Mouse (Mus musculus) megakaryocyte progenitor cell, adult 5-6 weeks (primary cell): Measurements from ENCODE around the gene Rab31. TPM values are rescaled to one million over a fixed set of nuclear protein-coding genes. Genes with fewer than 3 reads are reported as not detected.
A peak's percentile ranks its signal among the peaks of the same experiment; 100 is the strongest.

Experiments used
- ATAC-seq: replicated peaks from 2 replicates; pipeline ENCODE4 v1.8.0; 2016; ENCODE audit warnings: mild to moderate bottlenecking, moderate TSS enrichment, inconsistent platforms; ENCODE audit not compliant: poor library complexity
- total RNA-seq, 2 experiments: library from RNA; stranded (forward) in 1 of 2; stranded (reverse) in 1 of 2; fragments of 157-497, 149-512 nt in 1 of 2; fragments of 200-1000 nt in 1 of 2; gene quantifications; 2 replicates each; pipeline versions ENCODE4 v1.2.3 to v1.2.4; 2015 to 2017

Gene Rab31
- total RNA-seq, 2 experiments from 2014 or later, result 44.3 to 75.1 TPM

GRCm38 (mm10) chr17:65710576-65710975 is 62.0 kb downstream of the Rab31 start:
- ATAC-seq, result no peak

DNA sequence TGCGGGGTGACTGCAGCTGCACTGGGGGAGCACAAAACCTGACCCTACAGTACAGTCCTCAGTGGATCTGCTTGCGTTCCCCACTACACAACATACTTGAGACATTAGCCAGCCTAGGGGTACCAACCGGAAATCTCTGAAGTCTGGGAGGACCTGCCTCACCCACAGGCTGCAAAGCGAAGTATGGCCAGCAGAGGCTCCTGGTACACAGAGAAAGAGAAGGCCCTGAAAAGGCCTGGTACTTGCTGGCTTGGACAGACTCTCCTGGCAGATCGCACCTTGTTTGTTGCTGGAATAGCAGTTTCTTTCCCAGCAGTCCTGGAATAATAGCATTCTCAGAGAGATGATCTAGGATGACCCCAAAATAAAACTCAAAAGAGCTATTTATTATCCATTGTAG is 66.3 kb downstream of the Rab31 start:
- ATAC-seq, result peak; percentile 91

DNA sequence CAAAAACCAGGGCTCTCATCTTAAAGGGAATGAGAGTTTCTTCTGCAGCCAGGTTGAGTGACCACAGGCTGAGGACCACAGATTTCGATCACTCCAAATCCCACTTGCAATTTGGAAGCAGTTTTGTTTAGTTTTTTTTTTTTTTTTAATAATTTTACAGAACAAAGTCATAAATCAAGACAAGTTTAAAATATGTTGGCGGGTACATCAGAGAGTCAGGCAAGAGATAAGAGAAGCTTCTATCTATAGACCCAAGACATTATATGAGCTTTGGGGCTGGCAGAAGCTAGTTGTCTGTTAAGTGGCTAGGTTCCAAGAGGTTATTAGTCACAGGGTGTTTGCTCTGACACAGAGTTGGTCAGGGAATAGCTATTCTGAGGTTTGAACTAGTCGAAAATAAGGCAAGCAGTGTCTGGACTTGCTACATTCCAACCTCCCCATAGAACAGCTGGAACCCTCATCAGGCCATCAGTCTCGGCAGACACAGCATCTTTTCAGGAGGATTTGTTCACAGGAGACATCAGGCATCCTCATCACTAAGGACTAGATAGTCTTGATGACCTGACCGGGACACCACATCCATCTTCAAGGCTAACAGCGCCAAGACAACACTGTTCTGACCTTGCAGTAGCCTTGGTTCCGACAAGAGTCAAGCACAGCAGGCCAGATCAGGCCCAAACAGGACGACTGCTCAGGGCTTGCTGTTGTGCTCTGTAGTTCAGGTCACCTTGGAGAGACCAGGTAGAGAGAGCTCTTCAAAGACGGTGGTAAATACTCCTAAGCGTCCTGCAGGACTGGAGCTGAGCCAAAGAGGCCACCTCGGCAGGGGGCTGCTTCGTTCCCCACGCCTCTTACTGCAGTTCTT is 68.8 kb downstream of the Rab31 start:
- ATAC-seq, result no peak

DNA sequence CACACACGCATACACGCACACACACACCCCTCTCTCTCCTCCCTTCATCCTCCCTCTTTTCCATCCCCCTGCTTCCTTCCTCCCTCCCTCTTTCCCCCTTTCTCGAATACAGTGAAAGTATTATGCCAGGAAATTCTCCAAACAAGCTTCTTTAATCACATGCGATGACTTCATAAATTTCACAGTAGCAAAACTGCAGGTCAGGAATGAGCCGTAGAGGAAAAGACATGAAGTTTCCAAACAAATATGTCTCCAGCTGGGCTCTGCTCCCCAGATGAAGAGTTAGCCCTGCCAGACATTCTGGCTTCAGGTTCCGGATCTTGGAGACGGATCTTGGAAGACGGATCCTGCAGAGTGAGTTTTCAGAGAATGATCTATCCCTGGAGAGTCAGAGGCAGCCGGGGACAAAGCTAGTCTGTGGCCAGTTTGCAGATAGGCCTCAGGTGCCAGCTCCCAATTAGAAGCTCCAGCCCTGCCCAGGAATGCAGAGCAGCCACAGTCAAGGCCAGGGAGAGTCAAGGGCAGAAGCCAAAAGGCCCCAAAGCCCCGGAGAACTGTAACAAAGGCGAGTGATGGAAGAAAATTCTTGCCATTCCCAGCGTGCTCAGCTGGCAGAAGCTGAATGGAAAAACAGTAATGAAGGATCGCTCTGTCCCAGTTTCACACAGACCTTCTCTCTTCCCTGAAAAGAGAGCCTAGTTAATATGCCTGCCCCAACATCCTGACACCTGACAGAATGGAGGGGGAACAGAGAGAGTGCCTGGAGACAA is 70.6 kb downstream of the Rab31 start:
- no peak for ATAC-seq

- ATAC-seq, result no peak
Measured at GRCm38 (mm10) chr17:65701356-65701755, 71.2 kb downstream of the Rab31 start.

GRCm38 (mm10) chr17:65700060-65700459 is 72.5 kb downstream of the Rab31 start:
- no peak for ATAC-seq

- no peak for ATAC-seq
Measured at GRCm38 (mm10) chr17:65697791-65698463, 74.6 kb downstream of the Rab31 start.

DNA sequence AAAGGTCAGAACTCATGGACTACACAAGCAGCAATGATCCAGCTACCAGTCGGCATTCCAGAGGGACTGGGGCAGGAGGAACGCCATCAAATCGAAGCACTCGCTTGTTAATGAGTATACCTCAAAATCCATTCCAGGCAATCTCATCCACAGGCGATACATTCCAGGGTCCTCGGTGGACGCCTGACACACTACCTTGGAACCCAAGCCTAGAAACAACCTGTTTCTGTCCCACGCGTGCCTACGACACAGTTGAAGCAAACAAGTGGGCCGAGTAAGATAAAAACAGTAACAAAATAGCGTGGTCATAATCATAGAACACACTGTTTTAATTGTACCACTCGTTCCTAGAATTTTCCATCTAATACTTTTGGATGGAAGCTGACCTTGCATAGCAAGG is 75.6 kb downstream of the Rab31 start:
- no peak for ATAC-seq

DNA sequence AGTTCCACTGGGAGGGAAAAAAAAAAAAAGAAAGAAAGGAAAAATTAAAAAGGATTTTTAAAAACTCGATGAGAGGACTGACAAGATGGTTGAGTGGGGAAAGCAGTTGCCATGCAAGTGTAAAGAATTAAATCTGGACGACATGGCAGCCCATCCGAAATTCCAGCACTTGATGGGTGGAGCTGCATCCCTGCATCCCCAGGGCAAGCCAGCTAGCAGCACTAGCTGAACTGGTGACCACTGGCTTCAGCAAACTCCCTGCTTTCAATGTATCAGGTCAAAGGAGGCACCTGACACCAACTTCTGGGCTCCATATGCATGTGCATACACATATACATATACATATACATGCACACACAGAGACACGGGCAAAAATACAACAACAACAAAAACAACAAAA is 80.3 kb downstream of the Rab31 start:
- no peak for ATAC-seq

DNA sequence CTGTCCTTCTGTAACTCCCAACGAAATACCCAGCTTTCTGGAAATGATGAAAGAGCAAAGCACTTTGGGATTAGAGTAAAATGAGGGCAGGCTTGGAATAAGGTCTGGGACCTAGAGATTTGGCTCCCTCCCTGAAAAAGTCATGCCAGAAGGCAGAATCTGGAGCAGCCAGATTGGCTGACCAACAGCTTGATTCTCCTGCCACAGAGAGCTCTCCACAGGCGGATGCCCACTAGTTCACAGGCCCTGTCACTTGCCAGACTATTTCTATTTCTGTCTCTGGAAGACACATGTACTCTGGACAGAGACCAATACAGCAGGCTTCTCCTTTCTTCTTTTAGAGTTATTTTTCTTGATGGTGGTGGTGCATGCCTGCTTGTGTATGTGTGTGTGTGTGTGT is 88.8 kb downstream of the Rab31 start:
- no peak for ATAC-seq

- no peak for ATAC-seq
Measured at GRCm38 (mm10) chr17:65683316-65683715, 89.2 kb downstream of the Rab31 start.

DNA sequence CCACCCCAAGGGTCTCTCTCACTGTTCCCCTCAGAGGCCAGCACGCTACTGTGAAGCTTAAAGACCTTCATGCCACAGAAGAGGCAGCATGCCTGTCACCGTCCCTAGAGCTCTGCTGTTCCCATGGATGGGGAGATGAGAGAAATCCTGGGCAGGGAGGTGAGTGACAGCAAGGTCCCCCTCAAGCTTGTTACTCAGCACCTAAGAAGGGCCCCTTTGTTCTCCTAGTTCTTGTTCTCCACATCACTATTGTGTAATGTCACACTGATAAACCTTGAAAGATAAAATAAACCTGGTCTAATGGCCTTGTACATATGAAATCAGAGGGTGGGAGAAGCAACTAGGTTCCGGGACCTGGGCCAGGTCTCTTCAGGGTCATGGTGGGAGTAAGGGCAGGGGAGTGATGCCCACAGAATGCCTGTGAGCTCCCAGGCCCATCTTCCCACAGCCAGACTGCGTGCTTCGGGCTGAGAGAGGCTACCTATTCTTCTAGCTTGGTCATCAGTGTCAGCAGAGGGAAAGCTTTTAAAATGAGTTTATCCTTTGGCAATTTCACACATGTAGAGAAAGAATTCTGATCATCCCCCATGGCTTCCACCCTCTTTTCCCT is 90.4 kb downstream of the Rab31 start:
- no peak for ATAC-seq

DNA sequence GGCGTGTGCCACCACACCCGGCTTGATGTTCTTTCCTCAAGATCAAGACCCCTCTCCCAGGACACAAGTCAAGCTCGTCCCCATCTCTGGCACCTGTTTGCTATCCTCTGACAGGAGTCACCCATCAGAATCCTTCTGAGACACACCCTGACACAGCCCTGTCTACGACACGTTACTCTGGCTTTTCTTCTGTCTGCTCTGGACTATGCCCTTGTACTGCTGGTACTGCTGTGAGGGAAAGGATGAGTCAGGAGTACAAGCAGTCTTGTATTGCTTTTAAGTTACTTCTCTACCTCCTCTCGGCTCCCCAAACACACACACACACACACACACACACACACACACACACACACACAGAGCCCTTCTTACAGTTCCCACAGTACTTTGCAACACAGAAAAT is 91.0 kb downstream of the Rab31 start:
- no peak for ATAC-seq

- peak; percentile 63; the same call in 1 of the 2 replicates for ATAC-seq
Measured at GRCm38 (mm10) chr17:65680801-65681412, 91.6 kb downstream of the Rab31 start.

DNA sequence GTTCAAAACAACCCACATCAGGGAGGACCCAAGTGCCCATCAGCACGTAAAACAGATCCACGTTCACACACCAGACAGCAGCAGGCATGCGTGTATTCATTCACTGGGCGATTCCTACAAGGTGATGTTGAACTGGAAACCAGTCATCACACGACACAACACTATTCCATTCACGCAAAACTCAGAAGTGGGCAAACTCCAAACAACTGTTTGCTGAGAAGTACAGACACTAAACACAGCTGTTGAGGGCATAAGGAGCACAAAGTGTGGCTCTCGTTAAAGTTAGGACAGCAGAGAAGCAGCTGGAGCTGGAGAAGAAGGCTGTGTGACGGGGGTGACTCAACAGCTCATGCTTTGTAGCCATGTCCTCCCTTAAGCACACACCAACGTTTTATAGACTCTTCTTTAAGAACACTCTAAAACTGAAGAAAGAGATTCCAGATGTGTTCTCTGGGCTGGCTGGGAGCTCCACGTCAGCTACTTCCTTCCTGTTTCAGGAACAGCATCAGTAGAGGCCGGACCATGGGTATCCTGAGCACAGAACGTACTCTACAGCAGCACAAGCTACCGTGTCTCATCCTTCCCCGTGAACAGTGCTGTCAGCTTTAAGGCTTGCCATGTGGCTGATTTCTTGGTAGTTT is 92.6 kb downstream of the Rab31 start:
- ATAC-seq, result no peak

DNA sequence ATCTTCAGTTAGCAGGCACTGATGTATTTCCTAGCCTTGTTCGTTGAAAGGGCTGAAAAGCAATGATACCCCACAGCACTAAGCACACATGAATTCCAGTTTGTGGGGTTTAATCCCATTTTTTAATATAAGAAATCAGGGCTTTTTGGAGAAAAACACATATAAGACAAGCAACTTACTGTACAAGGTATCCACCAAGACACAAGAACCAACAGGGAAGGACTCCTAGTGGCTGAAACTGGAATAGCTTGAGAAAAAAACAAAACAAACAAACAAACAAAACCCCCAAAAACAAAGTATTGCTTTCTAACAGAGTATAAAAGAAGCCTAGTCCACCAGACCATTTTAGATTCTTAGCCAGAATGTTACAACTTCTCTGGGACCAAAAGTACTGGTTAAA is 94.8 kb downstream of the Rab31 start:
- no peak for ATAC-seq

- ATAC-seq, result no peak
Measured at GRCm38 (mm10) chr17:65676536-65676935, 96.0 kb downstream of the Rab31 start.

- no peak for ATAC-seq
Measured at GRCm38 (mm10) chr17:65675985-65676384, 96.6 kb downstream of the Rab31 start.

- ATAC-seq, result peak; percentile 87
Measured at GRCm38 (mm10) chr17:65674710-65675171, 97.8 kb downstream of the Rab31 start.

DNA sequence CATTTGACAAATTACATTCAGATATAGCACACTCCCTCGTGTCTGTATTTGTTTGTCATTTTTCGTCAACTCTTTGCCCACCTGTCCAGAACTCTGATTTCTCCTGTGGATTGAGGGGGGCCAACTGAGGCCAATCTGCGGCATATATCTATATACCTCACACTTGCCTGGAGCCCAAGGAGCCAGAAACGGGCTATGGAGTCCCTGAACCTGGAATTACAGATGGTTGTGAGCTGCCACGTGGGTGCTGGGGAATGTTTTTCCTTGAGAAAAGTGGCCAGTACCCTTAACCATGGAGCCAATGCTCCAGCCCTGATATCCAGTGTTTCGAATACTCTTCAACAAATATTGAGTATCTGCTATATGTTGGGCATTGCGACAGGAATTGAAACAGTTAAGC is 99.6 kb downstream of the Rab31 start:
- ATAC-seq, result no peak
